Mouse (Mus musculus) ES-E14 (cell line): ENCODE measurements at regions not wholly inside any gene's neighbourhood (a gene's known extent, or its start where the extent isn't known, plus 50 kb on each side); places are given as distances from the start of the nearest gene placed in this dataset.

ENCODE experiments used
- HCFC1 ChIP-seq: IDR thresholded peaks from 2 replicates; pipeline ENCODE4 v1.6.1; 2012; ENCODE audit warnings: low read length, inconsistent platforms, borderline replicate concordance; ENCODE audit not compliant: insufficient read depth
- ZC3H11A ChIP-seq: IDR thresholded peaks from 2 replicates; pipeline ENCODE4 v1.6.1; 2012; ENCODE audit warnings: low read depth, mild to moderate bottlenecking, inconsistent platforms, low read length, borderline replicate concordance
- ZNF384 ChIP-seq: IDR thresholded peaks from 2 replicates; pipeline ENCODE4 v1.6.1; 2012; ENCODE audit warnings: low read depth, low read length, inconsistent platforms

- TF ChIP-seq ZNF384 (no peak), ZC3H11A (no peak), HCFC1 (no peak)
Observed at GRCm38 (mm10) chr2:61345311-61345710, 233.1 kb upstream of the Tank start.
